In the genomic region with DNA sequence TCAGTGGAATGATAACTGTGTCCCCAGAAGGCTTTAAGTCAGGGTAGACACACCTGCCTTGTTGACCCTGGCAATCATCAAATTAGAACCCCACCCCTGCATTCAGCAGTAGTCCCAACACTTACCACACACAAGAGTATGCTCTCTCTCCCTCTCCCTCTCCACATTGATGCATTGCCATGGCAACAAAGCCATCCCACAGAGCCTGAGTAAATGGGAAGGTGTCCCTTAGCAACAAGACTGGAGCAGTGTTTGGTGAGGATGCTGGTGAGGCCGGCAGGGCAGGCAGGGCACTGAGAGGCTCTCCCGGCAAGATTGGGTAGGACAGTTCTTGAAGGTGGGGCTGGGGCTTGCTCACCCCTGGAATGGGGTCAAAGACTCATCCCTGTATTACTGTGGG, we compare ENCODE assay signal across 10 mouse cellular contexts. TPM values are rescaled to one million over a fixed set of nuclear protein-coding genes. Genes with fewer than 3 reads are reported as not detected.
A peak's percentile ranks its signal among the peaks of the same experiment; 100 is the strongest.
DNase-seq lines count a peak whose midpoint lies in the region; ATAC-seq lines count a peak whose summit lies in the region.
"Had no signal": no experiment of that assay in that cellular context is flagged by ENCODE, and none has a peak within 500 bp of the region (broad histone marks: within the 10 kb centered on the region; RNA-seq: fewer than 3 reads in every experiment).

No protein-coding gene starts in this region.

- H3K9me3 ChIP-seq in forebrain, embryonic 14.5 days (replicated peaks; ENCODE audit: control insufficient read depth, low read length) = no peaks in the 10 kb centered on the region
- no peaks in the 10 kb centered on the region for H3K9me3 ChIP-seq in neural tube, embryonic 15.5 days (replicated peaks)

- H3K4me2 ChIP-seq in forebrain, embryonic 14.5 days (ENCODE audit: low read length) = no peak overlapping the region
- no peak overlapping the region for H3K4me2 ChIP-seq in neural tube, embryonic 15.5 days

- peak; percentile 79 for ATAC-seq in forebrain, embryonic 14.5 days
- peak; percentile 65; the same call in 1 of the 2 replicates for ATAC-seq in neural tube, embryonic 15.5 days (ENCODE audit: low FRiP score)
- no peak for ATAC-seq in cerebellum, adult (ENCODE audit: insufficient number of reproducible peaks, low FRiP score, low TSS enrichment)

- H3K27me3 ChIP-seq in forebrain, embryonic 14.5 days (replicated peaks; ENCODE audit: control insufficient read depth, insufficient read depth, low read length) = peaks cover 2% of the 10 kb centered on the region
- 0 out of 2 replicates have a peak, but pooled peaks cover 3% of the 10 kb centered on the region for H3K27me3 ChIP-seq in neural tube, embryonic 15.5 days (replicated peaks)

- H3K4me3 ChIP-seq in forebrain, embryonic 14.5 days (ENCODE audit: low read depth, low read length) = no peak overlapping the region
- no peak overlapping the region for H3K4me3 ChIP-seq in neural tube, embryonic 15.5 days (replicated peaks)

- no peaks in the 10 kb centered on the region for H3K36me3 ChIP-seq in forebrain, embryonic 14.5 days (ENCODE audit: control insufficient read depth, insufficient read depth, low read length)
- no peaks in the 10 kb centered on the region for H3K36me3 ChIP-seq in neural tube, embryonic 15.5 days

- H3K9ac ChIP-seq in forebrain, embryonic 14.5 days (ENCODE audit: low read length) = no peak overlapping the region
- H3K9ac ChIP-seq in neural tube, embryonic 15.5 days (replicated peaks) = no peak overlapping the region

- intact Hi-C loops in heart, postnatal 14 days (cut with DNase I) = no loop called here

- peak; percentile 94 for DNase-seq in brain, adult 2 months (ENCODE audit: low read depth, low spot score)
- DNase-seq in forebrain, embryonic 14.5 days (ENCODE audit: low spot score) = peak; percentile 86
- DNase-seq in layer of hippocampus, postnatal 36 days = peak; percentile 54 to 68
- DNase-seq in heart, postnatal 14 days = no peak
- no peak for DNase-seq in kidney, postnatal 36 days
- DNase-seq: kidney, adult 9 months had no signal

- H3K4me1 ChIP-seq in forebrain, embryonic 14.5 days (ENCODE audit: control insufficient read depth, insufficient read depth, low read length) = peaks cover 14% of the 10 kb centered on the region
- peaks cover 20% of the 10 kb centered on the region for H3K4me1 ChIP-seq in neural tube, embryonic 15.5 days

- WGBS in forebrain, embryonic 14.5 days = 6% methylated on average over 2 of the region's 2 CpGs
- WGBS in neural tube, embryonic 15.5 days = 18% methylated on average over 2 of the region's 2 CpGs

- H3K27ac ChIP-seq in forebrain, embryonic 14.5 days (ENCODE audit: low read depth, low read length) = no peak overlapping the region
- 0 out of 2 replicates have a peak overlapping the region, but pooled peaks have one; percentile 18 for H3K27ac ChIP-seq in neural tube, embryonic 15.5 days (replicated peaks)

RNA-seq across cellular contexts. Expression of a gene that starts 4.7 kb away (rescaled TPM):
- 0.31 and 0.69 TPM in 2 replicates for polyA plus RNA-seq in forebrain, embryonic 14.5 days (2014; fragmentation: Nextera tagmentation; extraction: Ambion mirVana)
- total RNA-seq in layer of hippocampus, postnatal 36 days (2021) = 10 to 100 TPM; 23.2 to 27.2 TPM
- polyA plus RNA-seq in neural tube, embryonic 15.5 days (2015; fragmentation: Nextera tagmentation; extraction: Ambion mirVana) = 0.68 and 1.6 TPM in 2 replicates
- 10 to 100 TPM in 1 of 2 experiments, 1 to 10 TPM in 1; 9.9 to 12.5 TPM for total RNA-seq in heart, postnatal 14 days (2021)

RNA-seq across cellular contexts. Expression of a gene that starts 47.0 kb away (rescaled TPM):
- 15.5 and 18.7 TPM in 2 replicates for polyA plus RNA-seq in forebrain, embryonic 14.5 days (2014; fragmentation: Nextera tagmentation; extraction: Ambion mirVana)
- total RNA-seq in layer of hippocampus, postnatal 36 days (2021) = under 1 TPM in 1 of 2 experiments, not detected in 1; 0.58 TPM
- polyA plus RNA-seq in neural tube, embryonic 15.5 days (2015; fragmentation: Nextera tagmentation; extraction: Ambion mirVana) = 16.9 and 17.6 TPM in 2 replicates
- not detected for total RNA-seq in heart, postnatal 14 days (2021)
- total RNA-seq: heart, adult 8-10 months had no signal
- polyA plus RNA-seq: liver, embryonic 16.5 days had no signal

RNA-seq across cellular contexts. Expression of a gene that starts 47.0 kb away (rescaled TPM):
- polyA plus RNA-seq in forebrain, embryonic 14.5 days (2014; fragmentation: Nextera tagmentation; extraction: Ambion mirVana) = 2.2 and 2.9 TPM in 2 replicates
- total RNA-seq in layer of hippocampus, postnatal 36 days (2021) = under 1 TPM; 0.46 to 0.50 TPM
- 1.4 and 1.6 TPM in 2 replicates for polyA plus RNA-seq in neural tube, embryonic 15.5 days (2015; fragmentation: Nextera tagmentation; extraction: Ambion mirVana)
- total RNA-seq in heart, postnatal 14 days (2021) = not detected
- polyA plus RNA-seq: liver, embryonic 16.5 days had no signal

Comparison
In these comparisons a context has a peak if more than half of its experiments do, and no peak if none do; other contexts are left out.
1. DNase-seq: peak in brain, adult 2 months (single experiment), forebrain, embryonic 14.5 days (single experiment) and layer of hippocampus, postnatal 36 days (2 of 2); none in heart, postnatal 14 days (0 of 2) and kidney, postnatal 36 days (0 of 2).